In the genomic region with DNA sequence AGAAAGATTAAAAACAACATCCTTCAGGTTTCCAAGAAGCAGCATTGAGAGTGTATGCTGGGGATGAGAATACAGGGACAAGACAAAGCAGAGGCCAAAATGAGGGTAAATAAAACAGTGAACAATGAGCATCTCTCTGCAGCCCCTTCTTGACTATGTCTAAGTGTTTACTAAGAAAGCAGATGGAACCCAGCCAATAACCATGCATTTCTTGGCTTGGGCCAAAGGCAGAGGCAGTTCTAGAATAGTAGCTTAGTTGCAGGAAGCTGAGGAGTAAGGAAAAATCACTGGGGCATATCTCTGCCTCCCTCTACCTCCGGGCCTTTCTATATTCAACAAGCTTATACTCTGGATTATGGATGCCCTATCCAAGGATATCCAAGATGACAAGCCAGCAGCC, we compare ENCODE assay signal across 25 mouse cellular contexts. TPM values are rescaled to one million over a fixed set of nuclear protein-coding genes. Genes with fewer than 3 reads are reported as not detected.
"Had no signal": no experiment of that assay in that cellular context is flagged by ENCODE, and none has a peak within 500 bp of the region (broad histone marks: within the 10 kb centered on the region; RNA-seq: fewer than 3 reads in every experiment).

No protein-coding gene starts in this region.

- DNase-seq: kidney, adult 8-10 months; kidney, postnatal 36 days; layer of hippocampus, postnatal 36 days; liver, embryonic 13.5 days; lung, adult 2 months; right cerebral cortex, adult 18-20 months; right cerebral cortex, postnatal 14 days; right cerebral cortex, postnatal 4 days; thymus, adult 2 months; thymus, postnatal 14 days; thymus, postnatal 4 days had no signal

- ATAC-seq: intestine, postnatal 0 days; midbrain, embryonic 15.5 days had no signal

- H3K27ac ChIP-seq: kidney, embryonic 15.5 days; left cerebral cortex, adult 2 months; liver, embryonic 13.5 days; midbrain, embryonic 12.5 days; midbrain, embryonic 15.5 days; neural tube, embryonic 12.5 days; neural tube, embryonic 15.5 days; stomach, postnatal 0 days had no signal

- H3K4me2 ChIP-seq: kidney, embryonic 15.5 days; liver, embryonic 13.5 days; midbrain, embryonic 12.5 days; midbrain, embryonic 15.5 days; neural tube, embryonic 12.5 days; neural tube, embryonic 15.5 days had no signal

- H3K4me1 ChIP-seq: kidney, embryonic 15.5 days; liver, embryonic 13.5 days; midbrain, embryonic 12.5 days; midbrain, embryonic 15.5 days; neural tube, embryonic 12.5 days; neural tube, embryonic 15.5 days had no signal

- H3K36me3 ChIP-seq: kidney, embryonic 15.5 days; liver, embryonic 13.5 days; midbrain, embryonic 12.5 days; midbrain, embryonic 15.5 days; neural tube, embryonic 12.5 days; neural tube, embryonic 15.5 days had no signal

- H3K4me3 ChIP-seq: kidney, embryonic 15.5 days; left cerebral cortex, adult 2 months; liver, embryonic 13.5 days; megakaryocyte, embryonic 14.5 days; midbrain, embryonic 12.5 days; midbrain, embryonic 15.5 days; neural tube, embryonic 12.5 days; neural tube, embryonic 15.5 days had no signal

- H3K9ac ChIP-seq: kidney, embryonic 15.5 days; liver, embryonic 13.5 days; midbrain, embryonic 12.5 days; midbrain, embryonic 15.5 days; neural tube, embryonic 12.5 days; neural tube, embryonic 15.5 days had no signal

- H3K9me3 ChIP-seq: kidney, embryonic 15.5 days; liver, embryonic 13.5 days; megakaryocyte, embryonic 14.5 days; midbrain, embryonic 12.5 days; midbrain, embryonic 15.5 days; neural tube, embryonic 12.5 days; neural tube, embryonic 15.5 days had no signal

- H3K27me3 ChIP-seq: kidney, embryonic 15.5 days; liver, embryonic 13.5 days; midbrain, embryonic 12.5 days; midbrain, embryonic 15.5 days; neural tube, embryonic 12.5 days; neural tube, embryonic 15.5 days had no signal

RNA-seq across cellular contexts. Expression of gene Calhm4, which starts 46.4 kb away (rescaled TPM):
- polyA plus RNA-seq: intestine, postnatal 0 days; kidney, embryonic 15.5 days; limb, embryonic 11.5 days; limb, embryonic 14.5 days; liver, adult 2 months; liver, embryonic 13.5 days; liver, embryonic 16.5 days; lung, adult 2 months; midbrain, embryonic 12.5 days; midbrain, embryonic 15.5 days; neural tube, embryonic 12.5 days; neural tube, embryonic 15.5 days; stomach, embryonic 14.5 days; stomach, postnatal 0 days; thymus, adult 2 months had no signal

RNA-seq across cellular contexts. Expression of gene Trappc3l, which starts 53.1 kb away (rescaled TPM):
- polyA plus RNA-seq: intestine, postnatal 0 days; kidney, embryonic 15.5 days; limb, embryonic 11.5 days; limb, embryonic 14.5 days; liver, adult 2 months; liver, embryonic 13.5 days; liver, embryonic 16.5 days; lung, adult 2 months; midbrain, embryonic 12.5 days; midbrain, embryonic 15.5 days; neural tube, embryonic 12.5 days; stomach, embryonic 14.5 days; stomach, postnatal 0 days; thymus, adult 2 months had no signal
